Mouse (Mus musculus): Measurements from ENCODE around the gene Bbs10. TPM values are rescaled to one million over a fixed set of nuclear protein-coding genes. Genes with fewer than 3 reads are reported as not detected.

The Bbs10 gene
- not detected in 2 replicates for polyA plus RNA-seq (2012; ENCODE audit: insufficient read depth, insufficient read length, low replicate concordance, missing spikeins)

- under 1% methylated on average over 54 of the region's 54 CpGs for WGBS
- H3K4me3 ChIP-seq (ENCODE audit: insufficient read depth, low read depth, low read length), result peak within 1 kb of the TSS; percentile 83
- peak; percentile 82 for TF ChIP-seq POLR2A (IDR thresholded peaks at IDR 0.05; ENCODE audit: insufficient read depth, low read depth, low read length)
- peak; percentile 87; the same call in 1 of the 2 replicates for TF ChIP-seq CTCF (IDR thresholded peaks at IDR 0.05; ENCODE audit: insufficient read depth, low read depth, low read length)
- H3K4me1 ChIP-seq (ENCODE audit: control insufficient read depth, insufficient read depth, low read length), result no peaks in the 10 kb centered on the region
- H3K27ac ChIP-seq (ENCODE audit: insufficient read depth, low read depth, low read length), result peak within 1 kb of the TSS; percentile 92
These were observed at the start of gene Bbs10 for GRCm38 (mm10) chr10:111298140-111299098. TSS of gene Bbs10 (plus strand) at chr10:111298679.

- no peak overlapping the region for H3K4me3 ChIP-seq (ENCODE audit: insufficient read depth, low read depth, low read length)
- H3K27ac ChIP-seq (ENCODE audit: insufficient read depth, low read depth, low read length), result no peak overlapping the region
These were observed 48.3 kb upstream of the Bbs10 start for GRCm38 (mm10) chr10:111250192-111250591.

GRCm38 (mm10) chr10:111251666-111252065 lies 46.8 kb upstream of the Bbs10 start:
- 75% methylated on average over 5 of the region's 5 CpGs for WGBS
- H3K27ac ChIP-seq (ENCODE audit: insufficient read depth, low read depth, low read length), result no peak overlapping the region
- peaks cover 11% of the 10 kb centered on the region for H3K4me1 ChIP-seq (ENCODE audit: control insufficient read depth, insufficient read depth, low read length)

More at GRCm38 (mm10) chr10:111250192-111250591, 48.3 kb upstream of the Bbs10 start:
- WGBS, result 40% methylated on average over 4 of the region's 4 CpGs
- peaks cover 10% of the 10 kb centered on the region for H3K4me1 ChIP-seq (ENCODE audit: control insufficient read depth, insufficient read depth, low read length)
- TF ChIP-seq POLR2A (IDR thresholded peaks at IDR 0.05; ENCODE audit: insufficient read depth, low read depth, low read length) (no peak), CTCF (IDR thresholded peaks at IDR 0.05; ENCODE audit: insufficient read depth, low read depth, low read length) (no peak)

GRCm38 (mm10) chr10:111255228-111255627 lies 43.3 kb upstream of the Bbs10 start:
- no peak for TF ChIP-seq CTCF (IDR thresholded peaks at IDR 0.05; ENCODE audit: insufficient read depth, low read depth, low read length)
- TF ChIP-seq POLR2A (IDR thresholded peaks at IDR 0.05; ENCODE audit: insufficient read depth, low read depth, low read length), result no peak
- no peak overlapping the region for H3K4me3 ChIP-seq (ENCODE audit: insufficient read depth, low read depth, low read length)
- H3K4me1 ChIP-seq (ENCODE audit: control insufficient read depth, insufficient read depth, low read length), result peaks cover 11% of the 10 kb centered on the region
- no peak overlapping the region for H3K27ac ChIP-seq (ENCODE audit: insufficient read depth, low read depth, low read length)
- WGBS, result 76% methylated on average over 6 of the region's 6 CpGs

More at GRCm38 (mm10) chr10:111251666-111252065, 46.8 kb upstream of the Bbs10 start:
- TF ChIP-seq POLR2A (IDR thresholded peaks at IDR 0.05; ENCODE audit: insufficient read depth, low read depth, low read length) (no peak), CTCF (IDR thresholded peaks at IDR 0.05; ENCODE audit: insufficient read depth, low read depth, low read length) (no peak)
- H3K4me3 ChIP-seq (ENCODE audit: insufficient read depth, low read depth, low read length), result no peak overlapping the region

- Histone ChIP-seq H3K4me1 (ENCODE audit: control insufficient read depth, insufficient read depth, low read length) (peaks cover 11% of the 10 kb centered on the region), H3K27ac (ENCODE audit: insufficient read depth, low read depth, low read length) (no peak overlapping the region), H3K4me3 (ENCODE audit: insufficient read depth, low read depth, low read length) (no peak overlapping the region)
- WGBS, result 78% methylated on average over 3 of the region's 3 CpGs
- TF ChIP-seq CTCF (IDR thresholded peaks at IDR 0.05; ENCODE audit: insufficient read depth, low read depth, low read length), result no peak
- no peak for TF ChIP-seq POLR2A (IDR thresholded peaks at IDR 0.05; ENCODE audit: insufficient read depth, low read depth, low read length)
These were observed 42.3 kb upstream of the Bbs10 start for GRCm38 (mm10) chr10:111256156-111256555.

GRCm38 (mm10) chr10:111257358-111257757 lies 41.1 kb upstream of the Bbs10 start:
- no peak for TF ChIP-seq CTCF (IDR thresholded peaks at IDR 0.05; ENCODE audit: insufficient read depth, low read depth, low read length)
- H3K4me1 ChIP-seq (ENCODE audit: control insufficient read depth, insufficient read depth, low read length), result peaks cover 7% of the 10 kb centered on the region
- no peak overlapping the region for H3K4me3 ChIP-seq (ENCODE audit: insufficient read depth, low read depth, low read length)
- H3K27ac ChIP-seq (ENCODE audit: insufficient read depth, low read depth, low read length), result no peak overlapping the region
- 67% methylated on average over 3 of the region's 3 CpGs for WGBS

GRCm38 (mm10) chr10:111258256-111258655 lies 40.2 kb upstream of the Bbs10 start:
- no peak overlapping the region for H3K4me3 ChIP-seq (ENCODE audit: insufficient read depth, low read depth, low read length)
- peaks cover 5% of the 10 kb centered on the region; the same call in 1 of the 2 replicates for H3K4me1 ChIP-seq (ENCODE audit: control insufficient read depth, insufficient read depth, low read length)
- TF ChIP-seq CTCF (IDR thresholded peaks at IDR 0.05; ENCODE audit: insufficient read depth, low read depth, low read length) (no peak), POLR2A (IDR thresholded peaks at IDR 0.05; ENCODE audit: insufficient read depth, low read depth, low read length) (no peak)
- WGBS, result 95% methylated on average over 3 of the region's 3 CpGs
- H3K27ac ChIP-seq (ENCODE audit: insufficient read depth, low read depth, low read length), result no peak overlapping the region

- Histone ChIP-seq H3K27ac (ENCODE audit: insufficient read depth, low read depth, low read length) (no peak overlapping the region), H3K4me3 (ENCODE audit: insufficient read depth, low read depth, low read length) (no peak overlapping the region), H3K4me1 (ENCODE audit: control insufficient read depth, insufficient read depth, low read length) (no peaks in the 10 kb centered on the region)
- 85% methylated on average over 15 of the region's 15 CpGs for WGBS
- no peak for TF ChIP-seq CTCF (IDR thresholded peaks at IDR 0.05; ENCODE audit: insufficient read depth, low read depth, low read length)
- no peak for TF ChIP-seq POLR2A (IDR thresholded peaks at IDR 0.05; ENCODE audit: insufficient read depth, low read depth, low read length)
These were observed 26.8 kb upstream of the Bbs10 start for GRCm38 (mm10) chr10:111271687-111272086.

- no peak overlapping the region for H3K27ac ChIP-seq (ENCODE audit: insufficient read depth, low read depth, low read length)
- H3K4me1 ChIP-seq (ENCODE audit: control insufficient read depth, insufficient read depth, low read length), result no peaks in the 10 kb centered on the region
- 87% methylated on average over 11 of the region's 11 CpGs for WGBS
- TF ChIP-seq CTCF (IDR thresholded peaks at IDR 0.05; ENCODE audit: insufficient read depth, low read depth, low read length) (no peak), POLR2A (IDR thresholded peaks at IDR 0.05; ENCODE audit: insufficient read depth, low read depth, low read length) (no peak)
- no peak overlapping the region for H3K4me3 ChIP-seq (ENCODE audit: insufficient read depth, low read depth, low read length)
These were observed 25.6 kb upstream of the Bbs10 start for GRCm38 (mm10) chr10:111272905-111273304.

All from olfactory bulb, adult 2 months (tissue).